Mouse (Mus musculus): ENCODE data around the gene Fer1l4. TPM values are rescaled to one million over a fixed set of nuclear protein-coding genes. Genes with fewer than 3 reads are reported as not detected.

The Fer1l4 gene
- polyA plus RNA-seq, 1 experiment from 2014 or later: not detected

DNA sequence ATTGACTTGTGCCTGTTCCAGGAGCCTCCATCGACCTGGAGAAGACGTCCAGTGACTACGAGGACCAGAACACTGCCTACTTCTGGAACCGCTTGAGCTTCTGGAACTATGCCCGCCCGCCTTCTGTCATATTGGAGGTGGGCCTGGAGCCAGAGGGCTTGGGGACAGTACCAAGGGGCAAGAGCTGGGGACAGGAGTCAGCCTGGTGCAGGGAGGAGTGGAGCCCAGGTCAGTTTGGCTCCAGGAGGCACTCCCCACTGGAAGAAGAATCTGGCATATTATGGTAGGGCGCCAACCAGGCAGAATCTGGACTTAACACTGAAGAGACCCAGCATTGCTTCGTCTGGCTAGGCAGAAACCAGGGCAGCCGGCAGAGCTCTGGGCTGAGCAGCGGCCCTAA is 15.2 kb upstream of the Fer1l4 start:
- WGBS: 90% methylated on average over 10 of the region's 10 CpGs
- H3K9ac ChIP-seq: no peak overlapping the region
- H3K4me3 ChIP-seq (replicated peaks): no peak overlapping the region
- H3K4me1 ChIP-seq: peaks cover 18% of the 10 kb centered on the region
- no peak overlapping the region for H3K27ac ChIP-seq
- H3K27me3 ChIP-seq: no peaks in the 10 kb centered on the region
- H3K4me2 ChIP-seq: no peak overlapping the region
- H3K9me3 ChIP-seq (replicated peaks): no peaks in the 10 kb centered on the region
- ATAC-seq (replicated peaks; ENCODE audit: low FRiP score): no peak
- H3K36me3 ChIP-seq: peaks cover 50% of the 10 kb centered on the region

DNA sequence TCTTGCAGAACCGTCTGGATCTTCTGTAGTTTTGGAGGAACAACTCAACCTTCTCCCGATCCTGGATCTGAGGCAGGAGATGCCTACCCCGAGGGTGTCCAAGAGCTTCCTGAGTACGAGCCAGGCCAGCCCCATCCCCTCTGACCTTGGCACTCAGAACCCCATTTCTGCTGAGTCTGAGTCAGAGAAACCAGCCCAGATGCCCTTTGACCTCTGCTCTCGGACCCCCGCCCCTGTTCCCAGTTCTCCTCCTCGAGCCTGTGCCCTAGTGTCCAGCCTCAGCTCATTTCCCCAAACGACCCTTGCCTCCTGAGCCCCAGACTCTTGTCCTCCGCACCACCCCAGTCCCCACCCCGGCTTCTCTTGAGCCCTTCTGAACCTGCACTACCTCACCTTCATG is 13.4 kb upstream of the Fer1l4 start:
- H3K9ac ChIP-seq: peak overlapping the region; percentile 78; the same call in 1 of the 2 replicates
- no peaks in the 10 kb centered on the region for H3K27me3 ChIP-seq
- H3K4me2 ChIP-seq: peak overlapping the region; percentile 97
- peaks cover 32% of the 10 kb centered on the region for H3K36me3 ChIP-seq
- H3K4me1 ChIP-seq: peaks cover 18% of the 10 kb centered on the region
- 28% methylated on average over 10 of the region's 10 CpGs for WGBS
- H3K4me3 ChIP-seq (replicated peaks): peak overlapping the region; percentile 77
- H3K27ac ChIP-seq: peak overlapping the region; percentile 87; the same call in 1 of the 2 replicates
- no peaks in the 10 kb centered on the region for H3K9me3 ChIP-seq (replicated peaks)
- peak; percentile 12 for ATAC-seq (replicated peaks; ENCODE audit: low FRiP score)

DNA sequence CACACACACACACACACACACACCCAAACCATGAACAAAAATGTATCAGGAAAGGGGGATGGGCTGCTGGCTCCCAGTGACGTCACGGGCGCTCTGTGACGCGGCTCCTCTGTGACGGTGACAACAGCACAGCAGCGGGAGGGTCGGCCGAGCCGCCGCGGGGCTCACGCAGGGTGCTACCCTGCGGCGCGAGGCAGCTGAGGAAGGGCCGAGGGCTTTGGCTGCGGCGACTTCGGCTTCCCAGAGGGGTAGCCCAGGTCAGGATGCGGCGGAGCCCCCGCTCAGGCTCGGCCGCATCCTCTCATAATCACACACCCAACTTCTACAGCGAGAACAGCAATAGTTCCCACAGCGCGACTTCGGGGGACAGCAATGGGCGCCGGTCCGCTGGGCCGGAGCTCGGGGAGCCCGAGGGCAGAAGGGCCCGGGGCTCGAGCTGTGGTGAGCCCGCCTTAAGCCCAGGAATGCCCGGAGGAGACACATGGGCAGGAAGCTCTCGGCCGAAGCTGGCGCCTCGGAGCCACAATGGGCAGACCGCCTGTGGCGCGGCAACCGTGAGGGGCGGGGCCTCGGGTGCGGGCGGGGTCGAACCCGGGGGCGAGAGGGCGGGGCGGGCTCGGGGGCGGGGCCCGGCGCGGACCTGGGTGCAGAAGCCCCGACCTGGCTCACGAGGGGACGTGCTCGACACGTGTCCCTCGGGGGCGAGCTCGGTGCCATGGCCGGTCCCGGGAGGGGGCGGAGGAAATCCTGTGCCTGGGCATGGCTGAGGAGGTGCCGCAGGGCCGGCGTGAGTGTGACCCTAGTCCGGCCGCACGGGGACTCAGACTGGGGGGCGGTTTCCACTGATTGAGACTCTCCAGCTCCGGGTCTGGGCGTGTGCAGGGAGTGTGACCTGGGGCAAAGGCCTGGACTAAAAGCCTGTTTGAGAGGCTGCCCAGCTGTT is 12.6 kb upstream of the Fer1l4 start, which contains the start of gene Spag4:
Spag4 (plus strand) TSS at position 77 of the 943 bp plus-strand sequence.
- Histone ChIP-seq H3K27ac (peak within 1 kb of the TSS; percentile 87), H3K4me3 (replicated peaks) (peak within 1 kb of the TSS; percentile 77), H3K4me1 (peaks cover 18% of the 10 kb centered on the region), H3K27me3 (no peaks in the 10 kb centered on the region), H3K36me3 (peaks cover 24% of the 10 kb centered on the region), H3K9me3 (replicated peaks) (no peaks in the 10 kb centered on the region), H3K9ac (peak within 1 kb of the TSS; percentile 78), H3K4me2 (peak within 1 kb of the TSS; percentile 97)
- ATAC-seq (replicated peaks; ENCODE audit: low FRiP score): peak; percentile 87
- WGBS: under 1% methylated on average over 70 of the region's 81 CpGs

DNA sequence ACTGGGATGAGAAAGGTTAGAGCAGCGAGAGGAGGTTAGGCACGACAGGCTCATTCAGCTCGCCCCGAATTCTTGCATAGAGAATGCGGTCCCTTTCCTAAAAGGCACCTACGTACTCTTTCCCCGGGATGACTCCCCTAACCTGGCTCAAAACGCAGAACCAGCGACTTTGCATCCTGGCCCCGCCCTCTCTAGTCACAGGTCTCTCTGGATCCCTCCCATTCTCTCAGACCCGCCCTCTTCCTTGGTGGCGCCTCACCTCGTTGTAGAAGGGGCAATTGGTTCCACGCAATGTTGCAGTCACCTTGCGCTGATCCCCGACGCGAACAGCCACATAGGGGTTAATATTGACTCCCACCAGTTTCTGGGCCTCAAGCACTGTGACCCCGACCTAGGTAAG is 4.8 kb downstream of the Fer1l4 start:
- Histone ChIP-seq H3K9me3 (replicated peaks) (no peaks in the 10 kb centered on the region), H3K9ac (no peak overlapping the region), H3K36me3 (no peaks in the 10 kb centered on the region), H3K4me2 (peak overlapping the region; percentile 56), H3K27me3 (peaks cover 12% of the 10 kb centered on the region; the same call in 1 of the 2 replicates), H3K4me1 (peaks cover 9% of the 10 kb centered on the region; the same call in 1 of the 2 replicates), H3K27ac (no peak overlapping the region), H3K4me3 (replicated peaks) (peak overlapping the region; percentile 28)
- no peak; the same call in 1 of the 2 replicates for ATAC-seq (replicated peaks; ENCODE audit: low FRiP score)
- 5% methylated on average over 19 of the region's 19 CpGs for WGBS

DNA sequence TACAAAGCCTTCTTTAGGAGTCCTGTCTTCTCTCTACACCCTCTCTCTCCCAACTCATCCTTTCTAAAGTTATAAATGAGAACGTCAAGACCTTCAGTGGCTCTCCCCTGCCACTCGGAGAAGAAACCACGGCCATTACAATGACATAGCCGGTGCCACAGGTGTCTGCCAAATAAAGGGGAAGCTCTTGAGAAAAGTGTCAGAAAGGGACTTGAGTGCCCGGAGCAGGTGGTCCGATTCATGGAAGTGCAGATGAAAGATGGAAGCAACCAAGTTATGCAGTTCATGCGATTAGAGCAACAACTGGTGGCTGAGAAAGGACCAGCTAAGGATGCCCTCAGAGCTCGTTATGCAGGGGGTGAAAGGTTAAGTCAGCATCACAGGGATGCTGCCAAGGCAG is 9.8 kb downstream of the Fer1l4 start:
- no peak overlapping the region for H3K4me3 ChIP-seq (replicated peaks)
- H3K9me3 ChIP-seq (replicated peaks): no peaks in the 10 kb centered on the region
- peaks cover 5% of the 10 kb centered on the region; the same call in 1 of the 2 replicates for H3K4me1 ChIP-seq
- ATAC-seq (replicated peaks; ENCODE audit: low FRiP score): no peak
- peaks cover 9% of the 10 kb centered on the region; the same call in 1 of the 2 replicates for H3K27me3 ChIP-seq
- no peak overlapping the region for H3K9ac ChIP-seq
- H3K27ac ChIP-seq: no peak overlapping the region
- 76% methylated on average over 8 of the region's 8 CpGs for WGBS
- no peak overlapping the region for H3K4me2 ChIP-seq
- no peaks in the 10 kb centered on the region for H3K36me3 ChIP-seq

DNA sequence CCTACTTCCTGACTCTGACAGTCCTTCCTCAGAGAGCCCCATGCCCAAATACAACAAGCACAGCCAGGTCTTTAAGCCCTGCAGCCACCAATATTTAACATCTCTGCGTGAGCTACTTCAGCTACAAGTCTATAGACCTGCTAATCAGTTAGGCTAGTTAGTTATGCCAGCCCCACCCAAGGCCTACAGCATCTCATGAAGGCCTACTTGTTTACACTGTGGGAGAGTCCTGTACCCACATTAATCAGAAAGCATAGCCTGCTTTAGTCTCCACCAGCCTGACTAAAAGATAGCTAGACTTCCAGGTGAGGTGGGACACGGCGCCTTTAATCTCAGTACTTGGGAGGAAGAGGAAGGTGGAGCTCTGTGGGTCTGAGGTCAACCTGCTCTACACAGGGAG is 13.4 kb downstream of the Fer1l4 start:
- H3K4me1 ChIP-seq: no peaks in the 10 kb centered on the region
- ATAC-seq (replicated peaks; ENCODE audit: low FRiP score): no peak
- H3K4me3 ChIP-seq (replicated peaks): no peak overlapping the region
- H3K36me3 ChIP-seq: no peaks in the 10 kb centered on the region
- H3K9ac ChIP-seq: no peak overlapping the region
- no peaks in the 10 kb centered on the region for H3K9me3 ChIP-seq (replicated peaks)
- H3K4me2 ChIP-seq: no peak overlapping the region
- 92% methylated on average over 3 of the region's 3 CpGs for WGBS
- no peaks in the 10 kb centered on the region for H3K27me3 ChIP-seq
- no peak overlapping the region for H3K27ac ChIP-seq

DNA sequence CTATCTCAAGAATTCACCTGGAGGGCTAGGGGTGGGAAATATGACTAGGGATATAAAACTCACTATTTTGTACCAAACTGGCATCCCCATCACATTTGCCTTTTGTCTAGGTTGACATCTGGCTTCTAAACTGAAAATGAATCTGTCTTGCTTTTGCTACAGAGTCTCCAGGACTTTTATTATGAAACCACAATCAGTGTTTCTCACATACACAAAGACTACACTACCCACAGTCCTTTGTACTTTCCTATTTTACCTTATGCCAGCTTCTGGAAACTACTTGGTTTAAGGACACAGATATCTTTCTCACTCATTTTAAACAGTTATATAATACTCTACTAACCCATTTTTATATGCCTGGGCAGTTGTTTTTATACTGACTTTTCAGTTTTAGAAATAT is 27.3 kb downstream of the Fer1l4 start:
- no peak for ATAC-seq (replicated peaks; ENCODE audit: low FRiP score)
- Histone ChIP-seq H3K9me3 (replicated peaks) (no peaks in the 10 kb centered on the region), H3K9ac (no peak overlapping the region), H3K36me3 (no peaks in the 10 kb centered on the region), H3K4me3 (replicated peaks) (no peak overlapping the region), H3K4me2 (no peak overlapping the region), H3K4me1 (no peaks in the 10 kb centered on the region), H3K27ac (no peak overlapping the region), H3K27me3 (no peaks in the 10 kb centered on the region)

DNA sequence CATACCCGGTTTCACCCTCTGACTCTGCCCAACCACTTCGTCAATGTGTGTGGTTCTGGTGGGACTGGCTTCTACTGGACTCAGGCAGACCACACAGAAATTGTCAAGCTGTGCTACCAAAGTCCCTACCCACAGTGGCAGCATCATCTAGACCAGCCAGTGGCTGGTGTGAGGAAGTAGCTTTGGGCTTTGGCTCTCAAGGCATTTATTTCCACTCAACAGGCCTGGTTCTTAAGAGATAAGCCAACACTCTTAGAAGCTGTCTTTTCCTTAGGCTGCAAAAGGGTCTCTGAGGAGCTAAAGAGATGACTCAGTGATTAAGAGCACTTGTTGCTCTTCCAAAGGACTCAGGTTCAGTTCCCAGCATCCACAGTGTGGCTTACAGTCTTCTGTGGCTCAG is 31.0 kb downstream of the Fer1l4 start:
- Histone ChIP-seq H3K4me1 (no peaks in the 10 kb centered on the region), H3K27me3 (no peaks in the 10 kb centered on the region), H3K9me3 (replicated peaks) (no peaks in the 10 kb centered on the region), H3K4me3 (replicated peaks) (no peak overlapping the region), H3K36me3 (peaks cover 32% of the 10 kb centered on the region), H3K27ac (no peak overlapping the region), H3K4me2 (no peak overlapping the region), H3K9ac (no peak overlapping the region)
- no peak for ATAC-seq (replicated peaks; ENCODE audit: low FRiP score)
- 91% methylated on average over 2 of the region's 2 CpGs for WGBS

DNA sequence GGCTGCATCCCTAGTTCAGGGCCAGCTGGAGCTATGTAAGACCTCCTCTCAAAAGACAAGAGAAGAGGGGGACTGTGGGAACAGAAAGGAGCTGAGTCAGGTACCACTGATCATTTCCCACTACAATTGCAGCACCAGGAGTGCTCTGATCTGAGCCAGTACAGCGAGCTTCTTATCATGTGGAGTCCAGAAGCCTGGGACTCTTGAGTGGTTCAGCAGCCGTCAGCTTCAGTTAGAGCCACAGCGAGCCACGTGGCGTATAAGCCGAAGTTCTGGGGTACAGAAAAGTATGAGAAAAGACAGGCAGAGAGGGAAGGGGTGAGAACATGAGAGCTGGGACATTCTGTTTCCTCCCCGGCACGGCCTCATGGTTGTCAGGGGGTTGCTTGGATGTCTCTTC is 31.5 kb downstream of the Fer1l4 start:
- Histone ChIP-seq H3K9ac (no peak overlapping the region), H3K4me3 (replicated peaks) (no peak overlapping the region), H3K4me2 (no peak overlapping the region), H3K27me3 (no peaks in the 10 kb centered on the region), H3K9me3 (replicated peaks) (no peaks in the 10 kb centered on the region), H3K27ac (no peak overlapping the region), H3K4me1 (no peaks in the 10 kb centered on the region), H3K36me3 (peaks cover 37% of the 10 kb centered on the region)
- ATAC-seq (replicated peaks; ENCODE audit: low FRiP score): no peak
- 89% methylated on average over 8 of the region's 8 CpGs for WGBS

DNA sequence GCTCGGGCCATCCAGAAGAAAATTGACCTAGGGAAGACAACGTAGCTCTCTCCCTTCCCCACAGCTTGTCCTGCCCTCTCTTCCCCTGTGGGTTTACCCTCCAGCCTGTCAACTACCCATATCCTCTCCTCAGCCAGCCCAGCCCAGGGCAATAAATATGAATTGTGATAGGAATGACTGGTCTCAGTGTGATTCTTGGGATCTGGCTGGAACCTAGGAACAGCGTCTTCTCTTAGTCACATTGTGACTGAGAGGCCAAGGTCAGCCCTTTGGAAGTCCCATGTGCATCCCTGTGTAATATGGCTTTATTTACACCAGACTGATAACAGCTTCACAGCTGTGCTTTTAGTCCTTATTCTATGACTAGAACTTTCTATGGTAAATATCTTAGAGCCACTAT is 34.6 kb downstream of the Fer1l4 start:
- no peak overlapping the region for H3K4me3 ChIP-seq (replicated peaks)
- no peak for ATAC-seq (replicated peaks; ENCODE audit: low FRiP score)

DNA sequence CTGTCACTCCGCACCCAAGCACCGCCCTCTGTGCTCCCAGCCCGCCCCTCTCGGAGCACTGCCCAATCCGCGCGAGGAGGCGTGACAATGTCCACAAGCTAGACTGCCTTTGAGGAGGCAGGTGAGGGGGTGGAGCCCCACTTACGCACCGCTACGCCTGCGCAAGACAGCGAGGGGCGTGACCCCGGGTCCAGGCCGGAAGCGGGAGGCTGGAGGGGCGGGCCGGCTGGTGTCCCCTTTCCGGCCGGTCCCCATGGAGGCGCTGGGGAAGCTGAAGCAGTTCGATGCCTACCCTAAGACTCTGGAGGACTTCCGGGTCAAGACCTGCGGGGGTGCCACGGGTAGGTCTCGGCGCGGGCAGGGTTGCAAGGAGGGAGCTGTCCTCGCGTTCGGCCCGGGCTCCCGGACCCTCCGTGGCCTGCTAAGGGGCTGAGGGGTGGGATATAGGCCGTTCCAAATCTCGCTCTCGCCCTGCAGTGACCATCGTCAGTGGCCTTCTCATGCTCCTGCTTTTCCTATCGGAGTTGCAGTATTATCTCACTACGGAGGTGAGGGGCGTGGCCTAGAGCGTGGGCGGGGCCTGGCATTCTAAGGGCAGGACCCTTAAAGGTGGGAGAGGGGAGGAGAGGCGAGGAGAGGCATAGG is 44.7 kb downstream of the Fer1l4 start, which contains the start of the genes 6430550D23Rik and Ergic3:
6430550D23Rik (minus strand) TSS at position 90 of the 645 bp plus-strand sequence.
Ergic3 (plus strand) TSS at position 158 of the 645 bp plus-strand sequence.
- H3K9ac ChIP-seq: peak within 1 kb of the TSS; percentile 73
- H3K27me3 ChIP-seq: no peaks in the 10 kb centered on the region
- no peaks in the 10 kb centered on the region for H3K9me3 ChIP-seq (replicated peaks)
- WGBS: under 1% methylated on average over 44 of the region's 45 CpGs
- peak within 1 kb of the TSS; percentile 76 for H3K4me2 ChIP-seq
- H3K36me3 ChIP-seq: peaks cover 39% of the 10 kb centered on the region
- peak; percentile 99 for ATAC-seq (replicated peaks; ENCODE audit: low FRiP score)
- peak within 1 kb of the TSS; percentile 77 for H3K4me3 ChIP-seq (replicated peaks)
- H3K4me1 ChIP-seq: peaks cover 14% of the 10 kb centered on the region
- H3K27ac ChIP-seq: peak within 1 kb of the TSS; percentile 82

More for the DNA sequence above, 34.6 kb downstream of the Fer1l4 start:
- 72% methylated on average over 3 of the region's 3 CpGs for WGBS
- H3K9ac ChIP-seq: no peak overlapping the region
- peaks cover 68% of the 10 kb centered on the region for H3K36me3 ChIP-seq
- H3K4me1 ChIP-seq: no peaks in the 10 kb centered on the region
- H3K27ac ChIP-seq: no peak overlapping the region
- no peaks in the 10 kb centered on the region for H3K9me3 ChIP-seq (replicated peaks)
- H3K4me2 ChIP-seq: no peak overlapping the region
- no peaks in the 10 kb centered on the region for H3K27me3 ChIP-seq

DNA sequence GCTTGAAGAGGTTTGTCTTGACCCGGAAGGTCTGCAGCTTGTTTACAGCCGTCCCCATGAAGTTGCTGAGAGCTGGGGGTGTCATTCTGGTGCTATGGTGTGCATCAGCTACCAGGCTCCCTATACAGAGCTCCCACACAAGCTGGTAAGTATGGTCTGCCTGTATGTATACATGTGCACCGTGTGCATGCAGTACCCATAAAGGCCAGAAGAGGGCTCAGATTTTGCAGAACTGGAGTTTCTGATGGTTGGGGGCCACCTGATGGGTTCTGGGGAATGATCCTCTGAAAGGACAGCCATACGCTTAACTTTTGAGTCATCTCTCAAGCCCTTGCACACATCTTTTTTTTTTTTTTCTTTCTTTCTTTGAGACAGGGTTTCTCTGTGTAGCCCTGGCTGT is 47.4 kb downstream of the Fer1l4 start:
- Histone ChIP-seq H3K4me2 (no peak overlapping the region), H3K4me1 (peaks cover 14% of the 10 kb centered on the region), H3K27ac (no peak overlapping the region), H3K36me3 (peaks cover 19% of the 10 kb centered on the region), H3K4me3 (replicated peaks) (no peak overlapping the region), H3K27me3 (no peaks in the 10 kb centered on the region), H3K9me3 (replicated peaks) (no peaks in the 10 kb centered on the region), H3K9ac (no peak overlapping the region)
- ATAC-seq (replicated peaks; ENCODE audit: low FRiP score): no peak
- 90% methylated on average over 4 of the region's 4 CpGs for WGBS

All from kidney, embryonic 15.5 days (tissue).